Mouse (Mus musculus) forebrain, embryonic 11.5 days (tissue): ENCODE results near the gene Clasp1. TPM values are rescaled to one million over a fixed set of nuclear protein-coding genes. Genes with fewer than 3 reads are reported as not detected.

ENCODE experiments used
- ATAC-seq: fragments of 200-750 bp; cut with Nextera tagmentation; replicated peaks from 2 replicates; pipeline ENCODE4 v1.8.0; 2017; ENCODE audit warnings: moderate TSS enrichment; ENCODE audit not compliant: low FRiP score
- DNase-seq: peaks from one replicate; pipeline ENCODE4 v3.0.0-alpha.2; 2017; ENCODE audit warnings: low spot score
- H3K27ac ChIP-seq: fragments of 300-500 bp; sonication (generic); 2 replicates; pipeline ENCODE4 v1.5.1; 2014; ENCODE audit warnings: low read depth, low read length
- H3K27me3 ChIP-seq: fragments of 300-500 bp; sonication (generic); 2 replicates; pipeline ENCODE4 v1.6.1; 2014; ENCODE audit warnings: mild to moderate bottlenecking, low read length, mixed read lengths; ENCODE audit not compliant: control insufficient read depth, insufficient read depth
- H3K36me3 ChIP-seq: fragments of 300-500 bp; sonication (generic); 2 replicates; pipeline ENCODE4 v1.6.1; 2014; ENCODE audit warnings: mild to moderate bottlenecking, low read length, moderate library complexity, mixed read lengths; ENCODE audit not compliant: control insufficient read depth, insufficient read depth
- H3K4me1 ChIP-seq: fragments of 300-500 bp; sonication (generic); replicated peaks from 2 replicates; pipeline ENCODE4 v1.6.1; 2014; ENCODE audit warnings: low read length, mixed read lengths; ENCODE audit not compliant: control insufficient read depth, insufficient read depth
- H3K4me2 ChIP-seq: fragments of 300-500 bp; sonication (generic); 2 replicates; pipeline ENCODE4 v1.6.1; 2014; ENCODE audit warnings: low read depth, mild to moderate bottlenecking, low read length, moderate library complexity, mixed read lengths; ENCODE audit not compliant: severe bottlenecking
- H3K4me3 ChIP-seq: fragments of 300-500 bp; sonication (generic); 2 replicates; pipeline ENCODE4 v1.5.1; 2014; ENCODE audit warnings: low read depth, low read length
- H3K9ac ChIP-seq: fragments of 300-500 bp; sonication (generic); 2 replicates; pipeline ENCODE4 v1.6.1; 2014; ENCODE audit warnings: low read length
- H3K9me3 ChIP-seq: fragments of 300-500 bp; sonication (generic); 2 replicates; pipeline ENCODE4 v1.6.1; 2016; ENCODE audit warnings: low read length, mixed read lengths; ENCODE audit not compliant: control insufficient read depth
- whole genome bisulfite sequencing: fragments of 180-500 bp; shearing (Covaris S2); extraction: QIAGEN DNeasy Blood & Tissue Kit; methylation state at CpG from one replicate; pipeline ENCODE4 v1.1.7; 2014; 5-methylcytosine and 5-hydroxymethylcytosine counted together
- polyA plus RNA-seq: library from polyadenylated mRNA; unstranded; fragments of >200 nt; fragmentation: Nextera tagmentation; extraction: Ambion mirVana; gene quantifications from 2 replicates; pipeline ENCODE4 v1.2.1, GENCODE M21; 2014

The Clasp1 gene
- polyA plus RNA-seq, 1 experiment from 2014 or later = 136 TPM

GRCm38 (mm10) chr1:118642296-118642999 lies 253.6 kb downstream of the Clasp1 start:
- ATAC-seq = no peak
- no peak overlapping the region for H3K4me3 ChIP-seq
- H3K27ac ChIP-seq = no peak overlapping the region
- DNase-seq = no peak
- H3K9ac ChIP-seq = no peak overlapping the region
- no peaks in the 10 kb centered on the region for H3K27me3 ChIP-seq
- H3K9me3 ChIP-seq = no peaks in the 10 kb centered on the region
- H3K4me1 ChIP-seq = no peaks in the 10 kb centered on the region
- no peak overlapping the region for H3K4me2 ChIP-seq
- WGBS = 82% methylated on average over 2 of the region's 2 CpGs
- H3K36me3 ChIP-seq = no peaks in the 10 kb centered on the region

GRCm38 (mm10) chr1:118643138-118643979 lies 254.5 kb downstream of the Clasp1 start:
- DNase-seq = no peak
- 75% methylated on average over 9 of the region's 9 CpGs for WGBS
- H3K27ac ChIP-seq = no peak overlapping the region
- no peaks in the 10 kb centered on the region for H3K27me3 ChIP-seq
- H3K9ac ChIP-seq = no peak overlapping the region
- H3K9me3 ChIP-seq = no peaks in the 10 kb centered on the region
- H3K4me1 ChIP-seq = no peaks in the 10 kb centered on the region
- H3K4me2 ChIP-seq = no peak overlapping the region
- ATAC-seq = no peak
- H3K36me3 ChIP-seq = no peaks in the 10 kb centered on the region
- H3K4me3 ChIP-seq = no peak overlapping the region

- no peak for ATAC-seq
- Histone ChIP-seq H3K27me3 (no peaks in the 10 kb centered on the region), H3K4me2 (no peak overlapping the region), H3K9me3 (no peaks in the 10 kb centered on the region), H3K27ac (no peak overlapping the region), H3K9ac (no peak overlapping the region), H3K4me3 (no peak overlapping the region), H3K36me3 (no peaks in the 10 kb centered on the region), H3K4me1 (0 out of 2 replicates have a peak, but pooled peaks cover 2% of the 10 kb centered on the region)
- WGBS = 69% methylated on average over 4 of the region's 4 CpGs
- no peak for DNase-seq
Measured at GRCm38 (mm10) chr1:118645701-118646100, 256.8 kb downstream of the Clasp1 start.

- H3K36me3 ChIP-seq = no peaks in the 10 kb centered on the region
- no peaks in the 10 kb centered on the region for H3K9me3 ChIP-seq
- no peak overlapping the region for H3K4me2 ChIP-seq
- no peak overlapping the region for H3K27ac ChIP-seq
- no peaks in the 10 kb centered on the region for H3K27me3 ChIP-seq
- DNase-seq = no peak
- H3K4me3 ChIP-seq = no peak overlapping the region
- no peak overlapping the region for H3K9ac ChIP-seq
- 0 out of 2 replicates have a peak, but pooled peaks cover 2% of the 10 kb centered on the region for H3K4me1 ChIP-seq
- ATAC-seq = no peak
- WGBS = 28% methylated on average over 3 of the region's 3 CpGs
Measured at GRCm38 (mm10) chr1:118648015-118648414, 259.2 kb downstream of the Clasp1 start.

GRCm38 (mm10) chr1:118649933-118650770 lies 261.3 kb downstream of the Clasp1 start:
- no peaks in the 10 kb centered on the region for H3K27me3 ChIP-seq
- H3K4me2 ChIP-seq = no peak overlapping the region
- no peak overlapping the region for H3K9ac ChIP-seq
- H3K4me1 ChIP-seq = 0 out of 2 replicates have a peak, but pooled peaks cover 2% of the 10 kb centered on the region
- no peaks in the 10 kb centered on the region for H3K36me3 ChIP-seq
- H3K9me3 ChIP-seq = no peaks in the 10 kb centered on the region
- H3K27ac ChIP-seq = no peak overlapping the region
- H3K4me3 ChIP-seq = no peak overlapping the region
- no peak for DNase-seq
- ATAC-seq = no peak
- WGBS = 71% methylated on average over 9 of the region's 9 CpGs

DNA sequence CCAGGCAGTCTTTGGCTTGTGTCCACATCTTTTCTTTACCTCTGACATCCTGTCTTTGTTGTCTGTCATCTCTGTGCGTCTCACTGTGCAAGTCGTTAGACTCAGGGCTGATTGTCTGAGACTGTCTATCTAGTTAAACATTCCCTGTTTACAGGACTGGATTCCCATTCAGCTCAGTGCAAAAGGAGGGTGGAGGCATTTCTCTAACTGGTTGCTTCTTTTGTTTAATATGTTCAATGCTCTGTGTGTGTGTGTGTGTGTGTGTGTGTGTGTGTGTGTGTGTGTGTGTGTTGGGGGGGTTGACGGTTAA lies 261.9 kb downstream of the Clasp1 start:
- ATAC-seq (no peak), DNase-seq (no peak)
- Histone ChIP-seq H3K9ac (no peak overlapping the region), H3K4me1 (0 out of 2 replicates have a peak, but pooled peaks cover 2% of the 10 kb centered on the region), H3K9me3 (no peaks in the 10 kb centered on the region), H3K36me3 (no peaks in the 10 kb centered on the region), H3K27me3 (no peaks in the 10 kb centered on the region), H3K27ac (no peak overlapping the region), H3K4me2 (no peak overlapping the region), H3K4me3 (no peak overlapping the region)
- 46% methylated on average over 3 of the region's 3 CpGs for WGBS

DNA sequence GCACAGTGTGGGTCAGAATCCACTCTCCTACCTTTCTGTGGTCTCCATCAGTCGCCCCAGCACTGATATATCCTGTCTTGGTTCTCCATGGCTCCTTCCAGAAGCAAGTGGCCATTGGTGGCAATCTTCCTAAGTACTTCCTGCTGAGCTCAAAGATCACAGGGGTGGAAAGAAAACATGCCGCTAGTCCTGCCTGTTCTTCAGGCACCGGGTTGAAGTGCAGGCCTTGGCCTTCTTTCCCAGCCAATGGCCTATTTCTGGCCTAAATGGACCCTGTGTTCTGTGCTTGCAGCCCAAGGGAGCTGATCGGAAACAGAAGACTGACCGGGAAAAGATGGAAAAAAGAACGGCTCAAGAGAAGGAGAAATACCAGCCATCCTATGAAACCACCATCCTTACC lies 269.9 kb downstream of the Clasp1 start:
- Histone ChIP-seq H3K4me2 (no peak overlapping the region), H3K4me1 (no peaks in the 10 kb centered on the region), H3K9ac (no peak overlapping the region), H3K4me3 (no peak overlapping the region), H3K36me3 (no peaks in the 10 kb centered on the region), H3K27me3 (no peaks in the 10 kb centered on the region), H3K27ac (no peak overlapping the region), H3K9me3 (no peaks in the 10 kb centered on the region)
- ATAC-seq = no peak
- 86% methylated on average over 6 of the region's 6 CpGs for WGBS
- DNase-seq = no peak

GRCm38 (mm10) chr1:118660880-118661465 lies 272.1 kb downstream of the Clasp1 start:
- no peak overlapping the region for H3K27ac ChIP-seq
- H3K9me3 ChIP-seq = no peaks in the 10 kb centered on the region
- ATAC-seq (no peak), DNase-seq (no peak)
- WGBS = 82% methylated on average over 3 of the region's 3 CpGs
- no peaks in the 10 kb centered on the region for H3K27me3 ChIP-seq
- no peaks in the 10 kb centered on the region for H3K4me1 ChIP-seq
- no peak overlapping the region for H3K4me2 ChIP-seq
- H3K9ac ChIP-seq = no peak overlapping the region
- H3K4me3 ChIP-seq = no peak overlapping the region
- no peaks in the 10 kb centered on the region for H3K36me3 ChIP-seq
